Mouse (Mus musculus) CH12.LX (cell line): ENCODE results near the gene Afdn. TPM values are rescaled to one million over a fixed set of nuclear protein-coding genes. Genes with fewer than 3 reads are reported as not detected.

Experiments used
- DNase-seq: peaks from one replicate; pipeline ENCODE4 v3.0.0-alpha.2; 2013; ENCODE audit errors: extremely low read depth
- H3K27ac ChIP-seq: 2 replicates; pipeline ENCODE4 v1.5.1; 2012; ENCODE audit warnings: low read depth, mild to moderate bottlenecking, control low read depth, moderate library complexity; ENCODE audit not compliant: insufficient read depth
- H3K27me3 ChIP-seq: replicated peaks from 2 replicates; pipeline ENCODE3; 2012; ENCODE audit warnings: inconsistent platforms
- H3K36me3 ChIP-seq, 2 experiments: replicated peaks in 1 of 2; 2 replicates each; pipeline versions ENCODE3 to v1.6.1; 2012; ENCODE audit warnings: inconsistent platforms in 1 of 2, low read length in 1 of 2, mild to moderate bottlenecking in 1 of 2, mixed read lengths in 1 of 2, moderate library complexity in 1 of 2; ENCODE audit not compliant: control insufficient read depth in 1 of 2, insufficient read depth in 1 of 2
- H3K4me1 ChIP-seq, 2 experiments: 2 replicates each; pipeline ENCODE4 v1.6.1; 2012; ENCODE audit warnings: inconsistent platforms in 1 of 2, moderate library complexity in 1 of 2; ENCODE audit not compliant: insufficient read depth in 2 of 2, control insufficient read depth in 1 of 2
- H3K4me2 ChIP-seq: 2 replicates; pipeline ENCODE4 v1.6.1; 2012; ENCODE audit warnings: low read depth, mild to moderate bottlenecking, control low read depth; ENCODE audit not compliant: poor library complexity, insufficient read depth, severe bottlenecking
- H3K4me3 ChIP-seq, 3 experiments: fragments of 150-350 bp in 1 of 3; sonication (generic) in 1 of 3; replicated peaks in 1 of 3; 2 replicates each; pipeline versions ENCODE3 to v1.5.1; 2011 to 2012; ENCODE audit warnings: low read depth in 2 of 3, low read length in 2 of 3, mild to moderate bottlenecking in 2 of 3, moderate library complexity in 2 of 3, control low read depth in 1 of 3, improper control_type of control experiment in 1 of 3, inconsistent platforms in 1 of 3, mixed read lengths in 1 of 3; ENCODE audit not compliant: poor library complexity in 1 of 3
- H3K79me2 ChIP-seq: replicated peaks from 2 replicates; pipeline ENCODE4 v1.6.1; 2012; ENCODE audit warnings: mild to moderate bottlenecking, moderate library complexity; ENCODE audit not compliant: control insufficient read depth, poor library complexity, insufficient read depth, severe bottlenecking; ENCODE audit errors: extremely low read depth
- H3K9ac ChIP-seq: 2 replicates; pipeline ENCODE4 v1.6.1; 2012; ENCODE audit warnings: low read depth, mild to moderate bottlenecking, control low read depth, moderate library complexity; ENCODE audit not compliant: insufficient read depth
- H3K9me3 ChIP-seq: replicated peaks from 2 replicates; pipeline ENCODE3; 2012; ENCODE audit warnings: low read length, inconsistent platforms, mixed read lengths
- BHLHE40 ChIP-seq: IDR thresholded peaks from 2 replicates; pipeline ENCODE4 v1.6.1; 2011; ENCODE audit warnings: mild to moderate bottlenecking, low read depth, low read length, improper control_type of control experiment
- CHD1 ChIP-seq: IDR thresholded peaks from 2 replicates; pipeline ENCODE4 v1.6.1; 2012; ENCODE audit warnings: low read depth, low read length, improper control_type of control experiment, inconsistent platforms
- CHD2 ChIP-seq: IDR thresholded peaks from 2 replicates; pipeline ENCODE4 v1.6.1; 2011; ENCODE audit warnings: low read length, improper control_type of control experiment
- CTCF ChIP-seq, 2 experiments: IDR thresholded peaks in 1 of 2; conservative IDR thresholded peaks in 1 of 2; 2 replicates each; pipeline ENCODE4 v1.5.1; 2011 to 2012; ENCODE audit warnings: low read depth in 2 of 2, low read length in 2 of 2, improper control_type of control experiment in 1 of 2, inconsistent platforms in 1 of 2, mild to moderate bottlenecking in 1 of 2, moderate library complexity in 1 of 2
- ETS1 ChIP-seq: conservative IDR thresholded peaks from 2 replicates; pipeline ENCODE4 v1.6.1; 2012; ENCODE audit warnings: low read depth, mild to moderate bottlenecking, inconsistent platforms, low read length, improper control_type of control experiment, moderate library complexity
- GABPA ChIP-seq: IDR thresholded peaks from 2 replicates; pipeline ENCODE4 v1.6.1; 2012; ENCODE audit warnings: low read depth, low read length, improper control_type of control experiment, inconsistent platforms; ENCODE audit not compliant: insufficient replicate concordance
- HCFC1 ChIP-seq: IDR thresholded peaks from 2 replicates; pipeline ENCODE4 v1.6.1; 2012; ENCODE audit warnings: low read depth, mild to moderate bottlenecking, inconsistent platforms, low read length, improper control_type of control experiment
- IRF4 ChIP-seq: IDR thresholded peaks from 2 replicates; pipeline ENCODE4 v1.6.1; 2014; ENCODE audit warnings: low read depth, mild to moderate bottlenecking, inconsistent platforms, low read length, improper control_type of control experiment
- JUN ChIP-seq: IDR thresholded peaks from 2 replicates; pipeline ENCODE4 v1.6.1; 2011; ENCODE audit warnings: low read depth, mild to moderate bottlenecking, low read length, improper control_type of control experiment, moderate library complexity; ENCODE audit not compliant: insufficient read depth
- KAT2A ChIP-seq: IDR thresholded peaks from 2 replicates; pipeline ENCODE4 v1.6.1; 2012; ENCODE audit warnings: low read length, improper control_type of control experiment, inconsistent platforms; ENCODE audit not compliant: insufficient replicate concordance
- MAFK ChIP-seq: IDR thresholded peaks from 2 replicates; pipeline ENCODE4 v1.6.1; 2011; ENCODE audit warnings: low read length, improper control_type of control experiment; ENCODE audit not compliant: insufficient replicate concordance
- MAX ChIP-seq: IDR thresholded peaks from 2 replicates; pipeline ENCODE4 v1.6.1; 2011; ENCODE audit warnings: low read length, improper control_type of control experiment
- MAZ ChIP-seq: IDR thresholded peaks from 2 replicates; pipeline ENCODE4 v1.6.1; 2012; ENCODE audit warnings: low read depth, mild to moderate bottlenecking, inconsistent platforms, low read length, improper control_type of control experiment, moderate library complexity
- MEF2A ChIP-seq: IDR thresholded peaks from 2 replicates; pipeline ENCODE4 v1.6.1; 2014; ENCODE audit warnings: low read depth, mild to moderate bottlenecking, inconsistent platforms, low read length, improper control_type of control experiment, borderline replicate concordance
- MXI1 ChIP-seq: IDR thresholded peaks from 2 replicates; pipeline ENCODE4 v1.6.1; 2011; ENCODE audit warnings: mild to moderate bottlenecking, low read depth, low read length, improper control_type of control experiment
- POLR2A ChIP-seq: IDR thresholded peaks from 2 replicates; pipeline ENCODE4 v1.6.1; 2011; ENCODE audit warnings: low read depth, mild to moderate bottlenecking, improper control_type of control experiment, low read length
- POLR2AphosphoS2 ChIP-seq: IDR thresholded peaks from 2 replicates; pipeline ENCODE4 v1.6.1; 2011; ENCODE audit warnings: low read depth, low read length, improper control_type of control experiment
- RAD21 ChIP-seq: IDR thresholded peaks from 2 replicates; pipeline ENCODE4 v1.6.1; 2011; ENCODE audit warnings: low read depth, mild to moderate bottlenecking, low read length, improper control_type of control experiment, moderate library complexity
- RCOR1 ChIP-seq: conservative IDR thresholded peaks from 2 replicates; pipeline ENCODE4 v1.6.1; 2012; ENCODE audit warnings: low read depth, mild to moderate bottlenecking, inconsistent platforms, low read length, improper control_type of control experiment
- SIN3A ChIP-seq: IDR thresholded peaks from 2 replicates; pipeline ENCODE4 v1.6.1; 2012; ENCODE audit warnings: low read length, improper control_type of control experiment, inconsistent platforms
- SMC3 ChIP-seq: IDR thresholded peaks from 2 replicates; pipeline ENCODE4 v1.6.1; 2011; ENCODE audit warnings: low read depth, low read length, improper control_type of control experiment
- TCF12 ChIP-seq: IDR thresholded peaks from 2 replicates; pipeline ENCODE4 v1.6.1; 2014; ENCODE audit warnings: low read depth, mild to moderate bottlenecking, inconsistent platforms, low read length, improper control_type of control experiment
- UBTF ChIP-seq: IDR thresholded peaks from 2 replicates; pipeline ENCODE4 v1.6.1; 2012; ENCODE audit warnings: low read depth, mild to moderate bottlenecking, inconsistent platforms, low read length, improper control_type of control experiment, moderate library complexity
- USF1 ChIP-seq: IDR thresholded peaks from 2 replicates; pipeline ENCODE4 v1.6.1; 2014; ENCODE audit warnings: low read depth, mild to moderate bottlenecking, inconsistent platforms, low read length, improper control_type of control experiment
- USF2 ChIP-seq: conservative IDR thresholded peaks from 2 replicates; pipeline ENCODE4 v1.6.1; 2011; ENCODE audit warnings: low read depth, low read length, improper control_type of control experiment
- ZMIZ1 ChIP-seq: IDR thresholded peaks from 2 replicates; pipeline ENCODE4 v1.6.1; 2012; ENCODE audit warnings: low read depth, mild to moderate bottlenecking, inconsistent platforms, low read length, improper control_type of control experiment
- ZNF384 ChIP-seq: IDR thresholded peaks from 2 replicates; pipeline ENCODE4 v1.6.1; 2012; ENCODE audit warnings: low read depth, low read length, improper control_type of control experiment, inconsistent platforms
- dilution Hi-C: fragments of 300-500 bp; cut with MboI; formaldehyde crosslinking; loops from 2 replicates; pipeline ENCODE4 v1.14.3; 2020; ENCODE audit warnings: low sequenced_read_pairs; ENCODE audit not compliant: extremely low pct_unique_long_range_greater_than_20kb, extremely low pct_ligation_motif_present
- in situ Hi-C: fragments of 300-500 bp; cut with MboI; formaldehyde crosslinking; loops from 3 replicates; pipeline ENCODE4 v1.14.3; 2019; ENCODE audit warnings: low sequenced_read_pairs, low pct_ligation_motif_present, low pct_unique_long_range_greater_than_20kb, mixed read lengths
- polyA plus RNA-seq: library from polyadenylated mRNA; unstranded; fragments of >175 nt; gene quantifications from 2 replicates; pipeline ENCODE4 v1.2.1, GENCODE M21; 2012; ENCODE audit warnings: low read depth; ENCODE audit not compliant: insufficient read length
- total RNA-seq, 2 experiments: library from RNA; depleted of rRNA; stranded (reverse); fragments of 300-350 nt in 1 of 2; fragments of >200 nt in 1 of 2; gene quantifications; 2 replicates each; pipeline ENCODE4 v1.2.3; 2012 to 2014

Afdn gene
- total and polyA plus RNA-seq, 3 experiments: 11.5 to 18.3 (median 18.0) TPM

- no peaks in the 10 kb centered on the region for H3K79me2 ChIP-seq
- H3K4me3 ChIP-seq: no peak overlapping the region
- no peak overlapping the region for H3K9ac ChIP-seq
- H3K27ac ChIP-seq: no peak overlapping the region
- H3K27me3 ChIP-seq: peaks cover 38% of the 10 kb centered on the region
- peaks cover 3% of the 10 kb centered on the region for H3K9me3 ChIP-seq
- H3K4me1 ChIP-seq: peaks cover 3 to 34% of the 10 kb centered on the region in 2 experiments; a peak in 3 of 4 replicates
- no peak for DNase-seq
- no peak for TF ChIP-seq USF2
- no peak for TF ChIP-seq SMC3
- TF ChIP-seq ETS1: no peak
- no peak for TF ChIP-seq TCF12
- TF ChIP-seq USF1: no peak
- TF ChIP-seq CHD2: no peak
- no peak for TF ChIP-seq KAT2A
- no peak for TF ChIP-seq ZMIZ1
- no peak for TF ChIP-seq MEF2A
- in situ Hi-C loops: no loop called here
- dilution Hi-C loops: no loop called here
- H3K4me2 ChIP-seq: no peak overlapping the region
- H3K36me3 ChIP-seq: no peaks in the 10 kb centered on the region
Measured at GRCm38 (mm10) chr17:13743709-13744079, 16.6 kb upstream of the Afdn start.

GRCm38 (mm10) chr17:13744219-13744618 is 16.1 kb upstream of the Afdn start:
- dilution Hi-C loops: no loop called here
- H3K79me2 ChIP-seq: no peaks in the 10 kb centered on the region
- in situ Hi-C loops: no loop called here

DNA sequence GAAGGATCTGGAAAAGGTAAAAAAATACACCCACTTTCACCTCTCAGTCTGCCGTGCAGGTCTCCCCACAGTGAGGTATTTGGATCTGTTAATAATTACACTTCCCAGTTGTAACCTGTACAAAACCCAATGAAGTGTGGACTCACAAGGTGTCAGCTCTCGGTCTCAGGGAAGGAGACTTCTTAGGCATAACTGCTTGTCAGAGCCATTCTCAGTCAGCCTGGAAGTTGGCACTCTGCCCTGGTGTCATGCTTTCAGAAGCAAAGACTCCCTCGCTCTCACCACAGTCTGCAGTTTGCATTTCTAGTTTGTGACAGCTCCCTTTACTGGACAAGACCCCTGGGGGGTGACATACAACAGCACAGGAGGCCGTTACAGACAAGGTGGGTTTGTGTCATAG is 15.5 kb upstream of the Afdn start:
- peaks cover 38% of the 10 kb centered on the region for H3K27me3 ChIP-seq
- no peak for DNase-seq
- TF ChIP-seq HCFC1: no peak
- no peak for TF ChIP-seq MAZ
- TF ChIP-seq JUN: no peak
- no peak for TF ChIP-seq KAT2A
- TF ChIP-seq POLR2AphosphoS2: no peak
- TF ChIP-seq RAD21: no peak
- TF ChIP-seq RCOR1: no peak
- no peak for TF ChIP-seq ZMIZ1
- no peak for TF ChIP-seq MEF2A
- TF ChIP-seq MAFK: no peak
- TF ChIP-seq POLR2A: no peak
- no peak for TF ChIP-seq CTCF (conservative IDR thresholded peaks at IDR 0.05 in 1 of 2, IDR thresholded peaks at IDR 0.05 in 1 of 2; ENCODE audit: low read depth in 2 of 2, low read length in 2 of 2)
- no peak for TF ChIP-seq ZNF384
- TF ChIP-seq, all 38 proteins: peak for 0
- peaks cover 7% of the 10 kb centered on the region for H3K9me3 ChIP-seq
- H3K9ac ChIP-seq: no peak overlapping the region
- no peak overlapping the region for H3K4me2 ChIP-seq
- no peak overlapping the region for H3K27ac ChIP-seq
- H3K36me3 ChIP-seq: no peaks in the 10 kb centered on the region
- no peaks in the 10 kb centered on the region for H3K79me2 ChIP-seq
- H3K4me3 ChIP-seq: no peak overlapping the region
- in situ Hi-C loops: no loop called here
- dilution Hi-C loops: no loop called here
- H3K4me1 ChIP-seq: peaks cover 3 to 27% of the 10 kb centered on the region in 2 experiments; a peak in 3 of 4 replicates

More at GRCm38 (mm10) chr17:13744219-13744618, 16.1 kb upstream of the Afdn start:
- Histone ChIP-seq H3K4me3 (no peak overlapping the region), H3K9me3 (peaks cover 7% of the 10 kb centered on the region), H3K4me2 (no peak overlapping the region), H3K4me1 (peaks cover 3 to 29% of the 10 kb centered on the region in 2 experiments; a peak in 3 of 4 replicates), H3K36me3 (no peaks in the 10 kb centered on the region), H3K9ac (no peak overlapping the region), H3K27me3 (peaks cover 38% of the 10 kb centered on the region), H3K27ac (no peak overlapping the region)
- no peak for DNase-seq
- TF ChIP-seq POLR2AphosphoS2: no peak
- no peak for TF ChIP-seq SIN3A
- TF ChIP-seq POLR2A: no peak
- no peak for TF ChIP-seq USF2
- no peak for TF ChIP-seq BHLHE40
- TF ChIP-seq IRF4: no peak
- no peak for TF ChIP-seq GABPA
- TF ChIP-seq CHD1: no peak
- no peak for TF ChIP-seq UBTF
- no peak for TF ChIP-seq MAX
- TF ChIP-seq MXI1: no peak
- no peak for TF ChIP-seq ZNF384
